Mouse (Mus musculus) kidney, postnatal 14 days (tissue): ENCODE measurements at regions not wholly inside any gene's neighbourhood (a gene's known extent, or its start where the extent isn't known, plus 50 kb on each side); places are given as distances from the start of the nearest gene placed in this dataset.
A peak's percentile ranks its signal among the peaks of the same experiment; 100 is the strongest.

Experiments used
- DNase-seq: peaks from one replicate; pipeline ENCODE4 v3.0.0; 2022; ENCODE audit warnings: mixed read lengths

- peak; percentile 12 for DNase-seq
These were observed 314.9 kb downstream of the Mllt3 start for GRCm38 (mm10) chr4:87718166-87718805.

GRCm38 (mm10) chr4:87715212-87715933, 317.8 kb downstream of the Mllt3 start:
- DNase-seq = no peak

GRCm38 (mm10) chr4:87712691-87713090, 320.5 kb downstream of the Mllt3 start:
- no peak for DNase-seq

GRCm38 (mm10) chr4:87712286-87712685, 320.9 kb downstream of the Mllt3 start:
- no peak for DNase-seq

GRCm38 (mm10) chr4:87711185-87711827, 321.9 kb downstream of the Mllt3 start:
- DNase-seq = no peak

GRCm38 (mm10) chr4:87708981-87709645, 324.1 kb downstream of the Mllt3 start:
- DNase-seq = no peak

GRCm38 (mm10) chr4:87707386-87707785, 325.8 kb downstream of the Mllt3 start:
- DNase-seq = no peak

GRCm38 (mm10) chr4:87702834-87703233, 330.3 kb downstream of the Mllt3 start:
- no peak for DNase-seq

GRCm38 (mm10) chr4:87702290-87702689, 330.9 kb downstream of the Mllt3 start:
- no peak for DNase-seq

GRCm38 (mm10) chr4:87701024-87701423, 332.1 kb downstream of the Mllt3 start:
- no peak for DNase-seq

- no peak for DNase-seq
These were observed 332.7 kb downstream of the Mllt3 start for GRCm38 (mm10) chr4:87700508-87700907.

- DNase-seq = no peak
These were observed 333.6 kb downstream of the Mllt3 start for GRCm38 (mm10) chr4:87699586-87699985.

GRCm38 (mm10) chr4:87698750-87699149, 334.4 kb downstream of the Mllt3 start:
- DNase-seq = no peak

GRCm38 (mm10) chr4:87696921-87697320, 336.2 kb downstream of the Mllt3 start:
- no peak for DNase-seq

GRCm38 (mm10) chr4:87695811-87696210, 337.4 kb downstream of the Mllt3 start:
- DNase-seq = no peak

- no peak for DNase-seq
These were observed 340.4 kb downstream of the Mllt3 start for GRCm38 (mm10) chr4:87692741-87693140.

- DNase-seq = no peak
These were observed 348.2 kb downstream of the Mllt3 start for GRCm38 (mm10) chr4:87684952-87685351.

GRCm38 (mm10) chr4:87682783-87683182, 350.4 kb downstream of the Mllt3 start:
- DNase-seq = no peak

- no peak for DNase-seq
These were observed 362.1 kb downstream of the Mllt3 start for GRCm38 (mm10) chr4:87671101-87671500.

- no peak for DNase-seq
These were observed 363.0 kb downstream of the Mllt3 start for GRCm38 (mm10) chr4:87670167-87670566.

- no peak for DNase-seq
These were observed 363.7 kb downstream of the Mllt3 start for GRCm38 (mm10) chr4:87669480-87669879.

GRCm38 (mm10) chr4:87668314-87668713, 364.9 kb downstream of the Mllt3 start:
- no peak for DNase-seq

- no peak for DNase-seq
These were observed 365.5 kb downstream of the Mllt3 start for GRCm38 (mm10) chr4:87667556-87668154.
